Mouse (Mus musculus) midbrain, embryonic 14.5 days (tissue): ENCODE results near the gene Actl7b. TPM values are rescaled to one million over a fixed set of nuclear protein-coding genes. Genes with fewer than 3 reads are reported as not detected.

Experiments used
- ATAC-seq: fragments of 200-750 bp; cut with Nextera tagmentation; 2 replicates; pipeline ENCODE4 v1.8.0; 2017; ENCODE audit warnings: moderate number of reproducible peaks, moderate library complexity; ENCODE audit not compliant: low FRiP score, low TSS enrichment
- DNase-seq: peaks from one replicate; pipeline ENCODE4 v3.0.0-alpha.2; 2015
- H3K27ac ChIP-seq: fragments of 300-500 bp; sonication (generic); replicated peaks from 2 replicates; pipeline ENCODE4 v1.5.1; 2014; ENCODE audit warnings: mild to moderate bottlenecking, low read depth, low read length, moderate library complexity
- H3K27me3 ChIP-seq: fragments of 300-500 bp; sonication (generic); 2 replicates; pipeline ENCODE4 v1.6.1; 2014; ENCODE audit warnings: low read length, control low read depth, mixed read lengths; ENCODE audit not compliant: control insufficient read depth, insufficient read depth
- H3K36me3 ChIP-seq: fragments of 300-500 bp; sonication (generic); 2 replicates; pipeline ENCODE4 v1.6.1; 2014; ENCODE audit warnings: low read length, control low read depth; ENCODE audit not compliant: control insufficient read depth, insufficient read depth
- H3K4me1 ChIP-seq: fragments of 300-500 bp; sonication (generic); 2 replicates; pipeline ENCODE4 v1.6.1; 2014; ENCODE audit warnings: mild to moderate bottlenecking, antibody characterized with exemption, low read length, control low read depth; ENCODE audit not compliant: control insufficient read depth, insufficient read depth
- H3K4me2 ChIP-seq: fragments of 300-500 bp; sonication (generic); 2 replicates; pipeline ENCODE4 v1.6.1; 2014; ENCODE audit warnings: mild to moderate bottlenecking, low read length, moderate library complexity
- H3K4me3 ChIP-seq: fragments of 300-500 bp; sonication (generic); replicated peaks from 2 replicates; pipeline ENCODE4 v1.5.1; 2014; ENCODE audit warnings: low read depth, low read length
- H3K9ac ChIP-seq: fragments of 300-500 bp; sonication (generic); replicated peaks from 2 replicates; pipeline ENCODE4 v1.6.1; 2014; ENCODE audit warnings: mild to moderate bottlenecking, low read length, moderate library complexity
- H3K9me3 ChIP-seq: fragments of 300-500 bp; sonication (generic); 2 replicates; pipeline ENCODE4 v1.6.1; 2016; ENCODE audit warnings: low read length, control low read depth, mixed read lengths; ENCODE audit not compliant: control insufficient read depth
- WGBS: fragments of 180-500 bp; shearing (Covaris S2); extraction: QIAGEN DNeasy Blood & Tissue Kit; methylation state at CpG from one replicate; pipeline ENCODE4 v1.1.7; 2014; 5-methylcytosine and 5-hydroxymethylcytosine counted together
- polyA plus RNA-seq: library from polyadenylated mRNA; unstranded; fragments of >200 nt; fragmentation: Nextera tagmentation; extraction: Ambion mirVana; gene quantifications from 2 replicates; pipeline ENCODE4 v1.2.1, GENCODE M21; 2014

Gene Actl7b
- polyA plus RNA-seq, 1 experiment from 2014 or later, result not detected

DNA sequence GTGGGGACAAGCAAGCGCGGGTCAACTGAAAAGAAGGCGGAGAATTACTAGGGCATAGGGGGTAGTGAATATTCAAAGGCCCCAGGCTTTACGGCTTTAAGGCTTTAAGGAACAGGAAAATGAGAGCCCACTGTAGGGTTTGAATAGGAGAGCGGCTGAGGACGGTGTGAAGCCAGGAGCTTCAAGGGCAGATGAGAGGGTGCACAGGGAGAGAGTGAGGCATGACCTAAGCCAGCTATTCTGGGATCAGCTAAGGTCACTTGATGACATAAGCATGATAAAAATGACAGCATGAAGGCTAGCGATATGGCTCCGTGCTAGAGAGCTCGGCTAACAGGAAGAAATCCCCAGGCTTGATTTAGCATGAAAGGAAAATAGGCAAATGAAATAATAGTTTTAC lies 21.8 kb downstream of the Actl7b start:
- no peak for ATAC-seq
- Histone ChIP-seq H3K36me3 (no peaks in the 10 kb centered on the region), H3K9ac (no peak overlapping the region), H3K4me3 (no peak overlapping the region), H3K4me2 (no peak overlapping the region), H3K27ac (no peak overlapping the region), H3K4me1 (no peaks in the 10 kb centered on the region), H3K9me3 (no peaks in the 10 kb centered on the region), H3K27me3 (no peaks in the 10 kb centered on the region)
- DNase-seq, result no peak
- 68% methylated on average over 9 of the region's 9 CpGs for WGBS

DNA sequence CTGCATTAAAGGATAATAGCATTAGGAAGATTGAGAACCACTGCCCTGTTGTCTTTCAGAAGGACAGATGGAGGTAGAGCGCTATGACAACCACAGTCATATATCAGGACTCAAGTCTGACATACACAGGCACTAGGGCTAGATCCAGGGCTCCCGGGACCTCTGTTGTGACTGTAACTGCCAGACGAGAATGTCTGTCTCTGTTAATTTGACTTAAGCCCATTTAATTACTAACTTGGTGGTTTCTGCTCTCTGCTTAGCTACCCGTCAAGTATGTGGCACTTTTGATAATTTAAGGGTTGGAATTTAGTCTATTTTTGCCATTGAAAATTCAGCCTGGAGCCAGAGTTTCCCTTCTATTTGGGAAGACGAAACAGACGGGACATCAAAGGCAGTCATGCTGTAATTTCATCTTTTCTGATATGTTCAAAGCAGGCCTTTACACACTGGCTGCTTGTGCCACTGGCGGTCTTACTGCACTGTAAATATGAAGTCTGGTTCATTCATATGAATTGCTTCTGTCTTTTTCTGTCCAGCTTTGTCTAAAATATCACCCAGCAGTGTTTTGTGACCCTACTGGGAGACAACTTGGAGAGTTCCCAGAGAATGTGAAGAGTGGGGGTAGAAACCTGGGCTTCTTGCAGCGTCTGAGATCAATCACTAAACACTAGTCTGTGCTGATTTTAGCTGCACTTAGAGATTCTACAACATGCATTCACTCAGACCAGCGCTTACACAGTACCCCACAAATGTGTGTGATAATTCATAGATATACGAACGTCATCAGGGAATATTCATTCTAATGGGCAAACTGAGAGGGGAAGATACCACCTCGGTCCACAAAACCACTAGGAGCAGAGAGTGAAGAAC lies 22.4 kb downstream of the Actl7b start:
- no peak overlapping the region for H3K4me2 ChIP-seq
- H3K4me1 ChIP-seq, result no peaks in the 10 kb centered on the region
- 73% methylated on average over 12 of the region's 12 CpGs for WGBS
- no peak overlapping the region for H3K27ac ChIP-seq
- no peak overlapping the region for H3K9ac ChIP-seq
- ATAC-seq (no peak), DNase-seq (peak; percentile 16)
- no peaks in the 10 kb centered on the region for H3K27me3 ChIP-seq
- no peaks in the 10 kb centered on the region for H3K36me3 ChIP-seq
- H3K9me3 ChIP-seq, result no peaks in the 10 kb centered on the region
- no peak overlapping the region for H3K4me3 ChIP-seq

DNA sequence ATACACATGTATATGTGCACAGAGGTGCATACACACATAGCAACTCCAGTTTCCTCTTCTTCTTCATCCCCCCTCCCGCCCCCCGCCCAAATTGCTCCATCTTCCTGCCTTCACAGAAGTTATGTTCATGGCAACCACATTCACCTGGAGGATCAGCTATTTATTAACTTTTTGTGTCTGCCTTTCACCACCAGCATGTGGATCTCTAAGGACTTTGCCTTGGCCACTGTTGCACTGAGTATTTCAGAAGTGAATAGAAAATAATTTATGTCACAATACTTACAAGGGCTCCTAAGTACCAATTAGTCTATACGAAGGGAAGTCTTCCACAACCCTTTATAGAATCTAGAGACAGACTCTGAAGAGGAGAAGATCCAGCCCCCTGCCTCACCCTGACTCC lies 23.3 kb downstream of the Actl7b start:
- Histone ChIP-seq H3K9ac (no peak overlapping the region), H3K4me2 (no peak overlapping the region), H3K27ac (no peak overlapping the region), H3K9me3 (no peaks in the 10 kb centered on the region), H3K36me3 (no peaks in the 10 kb centered on the region), H3K4me3 (no peak overlapping the region), H3K27me3 (no peaks in the 10 kb centered on the region), H3K4me1 (no peaks in the 10 kb centered on the region)
- 89% methylated on average over 3 of the region's 3 CpGs for WGBS
- DNase-seq, result no peak
- no peak for ATAC-seq

DNA sequence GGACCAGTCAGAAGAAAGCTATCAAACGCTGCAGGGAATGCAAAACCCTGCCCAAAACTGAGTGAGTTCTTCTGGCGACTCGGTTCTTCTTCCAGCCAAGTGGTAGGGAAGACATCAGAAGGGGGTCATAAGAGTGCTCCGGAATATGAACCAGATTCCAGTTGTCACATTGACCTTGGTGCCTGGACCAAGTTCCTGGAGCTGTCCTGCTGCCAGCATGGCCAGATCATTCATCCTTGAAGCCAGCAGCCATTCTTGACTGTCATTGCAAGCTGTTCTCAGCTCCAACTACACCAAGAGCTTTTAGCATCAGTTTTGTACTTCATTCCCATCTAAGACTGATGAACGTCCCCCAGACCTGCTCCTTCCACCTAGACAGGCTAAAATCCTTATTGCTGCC lies 24.4 kb downstream of the Actl7b start:
- H3K9me3 ChIP-seq, result no peaks in the 10 kb centered on the region
- no peak overlapping the region for H3K27ac ChIP-seq
- WGBS, result 54% methylated on average over 5 of the region's 5 CpGs
- ATAC-seq (no peak), DNase-seq (no peak)
- no peaks in the 10 kb centered on the region for H3K36me3 ChIP-seq
- H3K4me1 ChIP-seq, result no peaks in the 10 kb centered on the region
- no peak overlapping the region for H3K4me3 ChIP-seq
- no peak overlapping the region for H3K4me2 ChIP-seq
- H3K9ac ChIP-seq, result no peak overlapping the region
- H3K27me3 ChIP-seq, result no peaks in the 10 kb centered on the region

DNA sequence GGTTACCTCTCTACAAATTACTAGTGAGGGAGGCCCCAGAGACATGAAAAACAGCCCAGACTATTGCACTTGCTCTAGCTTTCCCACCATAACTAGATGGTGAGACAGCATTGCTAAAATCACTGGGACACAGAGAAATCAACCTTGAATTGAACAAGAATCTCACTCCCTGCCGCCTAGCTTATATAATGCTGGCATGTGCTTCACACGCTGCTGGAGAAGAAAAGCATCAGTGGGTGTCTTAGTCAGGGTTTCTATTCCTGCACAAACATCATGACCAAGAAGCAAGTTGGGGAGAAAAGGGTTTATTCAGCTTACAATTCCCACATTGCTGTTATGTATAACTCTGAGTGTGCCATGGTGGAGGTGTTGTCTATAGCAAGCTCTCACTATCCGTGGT lies 28.1 kb downstream of the Actl7b start:
- H3K27me3 ChIP-seq, result no peaks in the 10 kb centered on the region
- H3K4me1 ChIP-seq, result no peaks in the 10 kb centered on the region
- no peaks in the 10 kb centered on the region for H3K9me3 ChIP-seq
- no peak for ATAC-seq
- no peak overlapping the region for H3K4me2 ChIP-seq
- DNase-seq, result no peak
- no peaks in the 10 kb centered on the region for H3K36me3 ChIP-seq
- no peak overlapping the region for H3K9ac ChIP-seq
- no peak overlapping the region for H3K4me3 ChIP-seq
- H3K27ac ChIP-seq, result no peak overlapping the region
- 83% methylated on average over 3 of the region's 3 CpGs for WGBS

DNA sequence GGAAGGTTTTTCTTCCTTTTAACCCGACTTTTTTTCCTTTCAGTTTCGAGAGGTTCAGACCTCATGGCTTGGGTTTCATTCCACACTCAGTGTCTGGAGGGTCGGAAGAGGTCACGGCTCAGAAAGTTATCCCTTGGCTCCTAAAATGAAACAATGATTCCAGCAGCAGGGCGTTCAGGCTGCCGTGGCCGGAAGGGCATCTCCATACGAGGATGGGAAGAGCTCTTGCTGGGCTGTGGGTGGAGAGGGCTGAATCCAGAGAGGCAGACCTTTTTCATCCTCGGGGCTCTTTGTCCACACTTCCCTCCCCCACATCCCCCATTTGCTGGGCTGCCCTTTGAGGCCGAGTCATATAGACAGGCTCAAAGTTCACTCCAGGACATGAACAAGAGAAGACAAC lies 39.0 kb downstream of the Actl7b start:
- Histone ChIP-seq H3K4me2 (no peak overlapping the region), H3K4me1 (no peaks in the 10 kb centered on the region), H3K27me3 (no peaks in the 10 kb centered on the region), H3K9me3 (no peaks in the 10 kb centered on the region), H3K9ac (no peak overlapping the region), H3K4me3 (no peak overlapping the region), H3K27ac (no peak overlapping the region), H3K36me3 (no peaks in the 10 kb centered on the region)
- WGBS, result 3% methylated on average over 10 of the region's 10 CpGs
- DNase-seq (no peak), ATAC-seq (no peak)

DNA sequence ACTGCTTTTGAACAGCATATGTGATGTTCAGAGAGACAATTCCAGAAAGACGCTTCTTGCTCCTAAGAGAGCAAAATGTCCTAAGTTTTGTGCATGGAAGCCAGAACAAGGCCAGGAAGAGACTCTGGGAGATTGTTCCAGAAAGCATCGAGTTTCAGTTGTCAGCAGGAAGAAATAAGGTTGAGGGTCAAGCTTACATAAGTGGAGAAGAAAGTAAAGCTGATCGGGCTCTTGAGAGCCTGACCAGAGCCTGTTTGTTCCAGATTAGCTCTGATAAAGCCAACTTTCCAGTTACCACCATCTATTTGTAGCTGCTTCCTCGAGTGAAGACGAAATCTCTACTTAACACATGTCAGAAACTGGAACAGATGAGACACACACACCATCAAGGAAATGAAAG lies 42.6 kb downstream of the Actl7b start:
- no peaks in the 10 kb centered on the region for H3K36me3 ChIP-seq
- ATAC-seq, result no peak
- no peak overlapping the region for H3K4me3 ChIP-seq
- H3K4me2 ChIP-seq, result no peak overlapping the region
- H3K9me3 ChIP-seq, result no peaks in the 10 kb centered on the region
- no peak for DNase-seq
- H3K27ac ChIP-seq, result no peak overlapping the region
- no peak overlapping the region for H3K9ac ChIP-seq
- WGBS, result 82% methylated on average over 5 of the region's 5 CpGs
- no peaks in the 10 kb centered on the region for H3K27me3 ChIP-seq
- no peaks in the 10 kb centered on the region for H3K4me1 ChIP-seq

DNA sequence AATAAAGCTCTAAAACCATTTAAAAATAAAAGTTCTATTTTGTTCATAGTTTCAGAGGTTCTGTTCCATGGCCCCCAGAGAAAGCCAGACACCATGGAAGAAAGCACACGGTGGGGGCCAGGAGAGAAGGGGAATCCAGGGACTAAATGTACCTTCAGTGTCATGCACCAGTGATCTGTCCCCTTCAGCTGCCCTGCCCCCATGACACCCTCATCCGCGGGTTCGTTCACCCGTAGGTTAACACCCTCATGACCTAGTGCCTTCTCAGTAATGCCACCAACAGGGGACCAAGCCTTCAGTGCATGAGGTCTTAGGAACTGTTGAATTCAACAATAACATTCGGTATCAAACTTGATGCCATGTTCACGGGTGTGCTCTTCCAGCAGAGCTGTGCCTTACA lies 44.8 kb downstream of the Actl7b start:
- DNase-seq (no peak), ATAC-seq (no peak)
- no peak overlapping the region for H3K27ac ChIP-seq
- no peaks in the 10 kb centered on the region for H3K4me1 ChIP-seq
- 85% methylated on average over 7 of the region's 7 CpGs for WGBS
- H3K9ac ChIP-seq, result no peak overlapping the region
- H3K9me3 ChIP-seq, result no peaks in the 10 kb centered on the region
- H3K27me3 ChIP-seq, result no peaks in the 10 kb centered on the region
- no peaks in the 10 kb centered on the region for H3K36me3 ChIP-seq
- no peak overlapping the region for H3K4me3 ChIP-seq
- no peak overlapping the region for H3K4me2 ChIP-seq
